Mouse (Mus musculus) erythroblast, embryonic 14.5 days (primary cell): Measurements from ENCODE around the gene Alpk3.

Source experiments
- GATA1 ChIP-seq: IDR thresholded peaks from 2 replicates; pipeline ENCODE4 v1.6.1; 2012; ENCODE audit warnings: low read length, inconsistent platforms, mixed read lengths
- TAL1 ChIP-seq: IDR thresholded peaks from 3 replicates; pipeline ENCODE4 v1.6.1; 2012; ENCODE audit warnings: low read length, inconsistent platforms, mixed read lengths

DNA sequence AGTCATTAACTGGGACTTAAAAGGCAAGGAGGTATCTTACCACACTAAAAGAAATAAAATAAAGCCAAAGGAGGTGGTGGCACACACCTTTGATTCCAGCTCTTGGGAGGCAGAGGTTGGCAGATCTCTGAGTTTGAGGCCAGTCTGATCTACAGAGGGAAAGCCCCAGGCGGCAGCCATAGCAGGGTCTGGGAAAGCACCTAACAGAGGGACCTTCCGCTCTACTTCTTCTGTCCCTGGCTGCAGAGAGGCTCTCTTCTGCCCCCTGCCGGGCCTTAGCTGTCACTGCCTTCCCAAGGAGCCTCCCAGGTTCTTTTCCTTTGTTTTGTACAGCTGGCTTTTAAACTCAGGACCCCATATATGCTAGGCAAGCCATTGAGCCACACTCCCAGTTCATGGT, 97.6 kb downstream of the Alpk3 start:
- no peak for TF ChIP-seq GATA1
- no peak for TF ChIP-seq TAL1
